Mouse (Mus musculus) gastrocnemius, postnatal 10 days (tissue): ENCODE measurements around the gene Parva. TPM values are rescaled to one million over a fixed set of nuclear protein-coding genes. Genes with fewer than 3 reads are reported as not detected.

Source experiments
- DNase-seq: peaks from one replicate; pipeline ENCODE4 v3.0.0; 2021; ENCODE audit warnings: mixed read lengths
- total RNA-seq, 2 experiments: library from RNA; stranded (reverse); gene quantifications; 2 replicates each; pipeline ENCODE4 v1.2.3; 2021

Gene Parva
- total RNA-seq, 2 experiments from 2014 or later, result 49.1 to 53.7 TPM

DNA sequence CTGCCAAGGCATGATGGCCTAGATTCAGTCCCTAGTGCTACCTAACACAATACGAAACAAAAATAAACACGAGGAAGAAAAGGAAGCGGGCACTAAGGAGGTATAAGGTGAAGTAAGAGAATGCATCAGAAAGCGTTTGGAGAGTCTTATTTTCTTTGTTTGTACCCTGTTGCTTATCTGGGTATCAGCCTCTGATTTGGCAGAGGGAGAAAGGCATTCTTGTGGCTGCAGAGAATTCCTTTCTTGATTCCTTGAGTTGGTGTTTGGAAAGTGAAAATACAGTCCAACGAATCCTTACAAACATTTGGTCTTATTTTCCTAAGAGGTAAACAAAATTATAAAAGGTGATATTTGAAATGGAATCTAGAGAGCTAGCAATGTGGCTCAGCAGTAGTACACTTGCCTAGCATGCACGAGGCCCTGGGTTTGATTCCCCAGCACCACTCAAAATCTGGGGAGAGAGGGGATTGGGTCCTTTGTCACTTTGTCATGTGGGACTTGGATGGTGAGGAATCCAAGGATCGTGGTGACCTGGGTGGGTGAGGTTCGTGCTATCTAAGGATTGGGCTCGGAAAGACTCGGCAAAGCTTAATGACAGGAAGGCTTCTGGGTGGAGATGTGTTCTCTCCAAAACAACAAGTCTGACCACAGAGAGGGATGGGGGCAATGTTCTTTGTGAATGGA, 44.9 kb downstream of the Parva start:
- DNase-seq, result no peak

- DNase-seq, result no peak
Measured at GRCm38 (mm10) chr7:112472708-112473281, 45.5 kb downstream of the Parva start.

- DNase-seq, result no peak
Measured at GRCm38 (mm10) chr7:112473649-112474435, 46.5 kb downstream of the Parva start.

DNA sequence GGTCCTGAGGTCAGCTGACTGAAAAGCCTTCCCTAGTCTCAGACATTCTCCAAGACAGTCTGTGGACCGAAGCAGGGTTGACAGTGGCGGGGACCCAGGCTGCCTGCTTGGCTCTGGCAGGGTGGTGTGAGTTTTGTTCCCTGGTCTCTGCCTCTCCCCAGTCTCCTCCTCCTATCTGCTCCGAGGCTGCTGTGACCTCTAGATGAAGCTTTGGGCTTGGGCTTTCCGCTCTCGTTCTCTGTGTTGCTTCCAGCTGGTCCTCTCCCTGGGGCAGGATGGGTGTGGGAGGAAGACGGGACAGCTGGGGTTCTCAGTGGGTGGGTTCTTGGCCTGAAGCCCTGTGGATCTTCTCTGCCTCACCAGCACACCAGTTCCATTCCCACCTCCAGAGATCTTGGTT, 51.8 kb downstream of the Parva start:
- peak; percentile 58 for DNase-seq

GRCm38 (mm10) chr7:112481031-112481430, 53.7 kb downstream of the Parva start:
- no peak for DNase-seq

- no peak for DNase-seq
Measured at GRCm38 (mm10) chr7:112482572-112482971, 55.3 kb downstream of the Parva start.

DNA sequence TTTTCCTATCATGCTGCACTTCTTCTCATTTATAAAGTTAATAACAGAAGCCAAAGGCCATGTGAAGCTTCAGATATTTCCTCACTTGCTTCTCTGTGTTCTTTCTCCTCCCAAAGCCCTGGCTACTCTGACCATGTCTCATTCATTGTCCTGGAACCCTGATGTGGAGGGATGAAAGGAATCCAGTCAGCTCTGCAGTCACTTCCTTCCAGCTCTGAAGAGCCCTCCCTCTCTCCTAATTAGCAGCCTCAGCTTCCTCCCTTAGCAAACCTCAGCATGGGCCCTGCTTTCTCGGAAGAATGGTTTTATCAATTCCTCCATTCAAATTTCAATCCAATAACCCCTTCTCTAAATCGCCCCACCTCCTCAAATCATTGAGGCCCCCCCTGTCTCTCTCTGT, 56.1 kb downstream of the Parva start:
- DNase-seq, result no peak

DNA sequence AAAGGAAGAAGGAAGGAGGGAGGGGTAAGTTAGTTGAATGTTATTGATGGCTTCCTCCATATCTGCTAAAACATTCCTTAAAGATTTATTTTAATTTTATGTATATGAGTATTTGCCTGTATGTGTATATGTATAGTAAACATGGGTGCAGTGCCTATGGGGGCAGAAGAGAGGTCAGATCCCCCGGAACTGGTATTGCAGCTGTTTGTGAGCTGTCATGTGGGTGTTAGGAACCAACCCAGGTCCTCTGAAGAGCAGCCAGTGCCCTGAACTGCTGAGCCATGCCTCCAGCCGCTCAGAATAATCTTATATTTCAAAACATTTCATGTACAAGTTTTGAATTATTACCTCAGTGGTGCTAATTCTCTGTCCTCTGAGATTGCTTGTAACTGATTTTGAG, 63.5 kb downstream of the Parva start:
- DNase-seq, result no peak

GRCm38 (mm10) chr7:112491737-112492136, 64.4 kb downstream of the Parva start:
- no peak for DNase-seq

DNA sequence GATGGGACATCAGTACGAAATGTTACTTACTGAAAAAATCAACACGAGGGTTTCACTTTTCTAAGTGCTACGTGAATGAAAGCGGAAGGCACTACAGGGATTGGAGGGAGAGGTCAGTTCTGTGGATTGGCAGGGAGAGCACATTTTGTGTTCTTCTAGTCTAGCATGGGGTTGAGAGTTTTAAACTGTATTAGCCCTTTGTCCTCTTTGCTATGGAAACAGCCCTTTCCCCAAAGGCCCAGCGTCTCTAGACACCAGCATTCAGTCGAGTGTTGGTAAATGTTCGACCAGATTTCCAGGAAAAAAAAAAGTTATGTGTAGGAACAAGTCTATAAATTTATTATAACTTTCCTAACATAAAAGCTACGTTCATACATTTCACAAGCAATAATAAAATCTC, 68.6 kb downstream of the Parva start:
- no peak for DNase-seq

GRCm38 (mm10) chr7:112496921-112497320, 69.6 kb downstream of the Parva start:
- no peak for DNase-seq

DNA sequence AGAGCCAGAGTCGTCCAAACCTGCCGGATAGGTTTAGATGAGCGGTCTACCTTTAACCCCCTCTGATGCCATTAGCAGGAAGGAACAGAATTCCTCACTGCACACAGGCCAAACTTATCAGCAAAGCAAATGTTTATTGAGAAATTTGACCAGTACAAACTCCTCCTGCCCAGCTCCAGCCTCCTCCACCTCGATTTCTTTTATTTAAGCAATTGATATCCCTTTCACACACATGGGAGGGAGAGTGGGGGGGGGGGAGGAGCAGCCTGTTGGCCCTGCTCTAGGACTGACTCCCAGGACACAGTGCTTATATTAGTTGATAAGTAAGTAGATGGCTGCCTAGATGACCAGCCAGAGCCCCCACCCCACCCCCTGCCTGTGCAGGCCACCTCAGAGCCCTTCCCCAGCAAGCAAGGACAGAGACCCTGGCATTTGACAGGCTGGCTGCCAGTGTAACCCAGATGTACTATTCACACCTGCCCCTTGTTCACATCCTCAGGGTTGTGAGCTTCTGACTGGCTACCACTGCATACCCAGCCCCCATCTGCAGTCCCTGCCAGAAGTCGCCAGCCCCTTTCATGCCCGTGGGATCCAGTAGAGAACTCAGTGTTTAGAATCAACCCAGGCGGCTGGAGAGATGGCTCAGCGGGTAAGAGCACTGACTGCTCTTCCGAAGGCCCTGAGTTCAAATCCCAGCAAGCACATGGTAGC, 71.4 kb downstream of the Parva start:
- DNase-seq, result no peak

GRCm38 (mm10) chr7:112499453-112500133, 72.3 kb downstream of the Parva start:
- DNase-seq, result no peak

DNA sequence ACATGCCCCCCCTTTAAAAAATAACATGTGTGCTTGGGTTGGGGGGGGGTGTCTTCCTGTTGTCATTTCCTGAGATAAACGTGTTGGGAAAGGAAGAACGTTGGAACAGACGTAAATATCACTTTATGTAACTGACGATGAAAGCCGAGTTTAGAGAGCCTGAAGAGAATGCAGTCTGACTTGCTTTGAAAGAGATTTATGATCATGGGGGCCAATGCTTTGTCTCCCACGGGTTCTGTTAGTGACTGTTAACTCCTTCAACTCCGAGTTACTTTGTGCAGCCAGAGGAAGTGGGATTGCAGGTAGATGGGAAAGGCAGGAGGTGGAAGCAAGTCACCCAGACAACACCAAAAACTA, 72.8 kb downstream of the Parva start:
- DNase-seq, result no peak

DNA sequence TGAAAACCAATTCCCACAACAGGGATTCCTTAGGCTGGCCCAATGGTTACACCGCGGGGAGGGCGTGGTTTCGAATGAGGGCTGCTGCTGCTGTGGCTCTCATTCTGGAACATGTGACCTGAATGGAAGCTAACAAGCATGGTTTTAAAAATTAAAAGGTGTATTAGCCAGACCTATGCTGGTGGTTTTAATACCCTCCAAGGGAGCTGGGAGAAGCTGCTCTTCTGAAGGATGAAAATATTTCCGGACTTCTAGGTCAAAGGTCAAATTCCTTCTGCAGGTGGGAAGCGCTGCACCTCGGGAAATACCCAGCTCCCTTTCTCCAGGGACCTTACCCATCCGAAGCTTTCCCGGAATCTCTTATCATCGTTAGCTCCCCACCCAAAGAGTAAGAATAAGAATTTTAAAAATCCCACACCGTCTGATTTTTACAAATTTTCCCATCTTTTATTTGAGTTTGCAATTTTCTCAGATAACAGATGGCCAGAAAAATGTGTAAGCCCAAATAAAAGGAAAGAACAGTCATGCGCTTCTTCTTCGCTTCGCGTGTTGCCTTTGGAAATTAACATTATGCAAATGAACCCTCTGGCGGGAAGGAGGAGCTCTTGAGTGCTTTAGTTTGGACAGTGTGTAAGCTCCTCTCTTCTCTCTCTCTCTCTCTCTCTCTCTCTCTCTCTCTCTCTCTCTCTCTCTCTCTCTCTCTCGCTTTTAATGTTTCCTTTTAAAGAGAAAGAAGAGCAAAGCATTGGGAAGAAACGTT, 74.9 kb downstream of the Parva start:
- no peak for DNase-seq

GRCm38 (mm10) chr7:112502845-112503244, 75.5 kb downstream of the Parva start:
- no peak for DNase-seq

GRCm38 (mm10) chr7:112503448-112503847, 76.1 kb downstream of the Parva start:
- no peak for DNase-seq

GRCm38 (mm10) chr7:112503917-112504316, 76.6 kb downstream of the Parva start:
- no peak for DNase-seq

- no peak for DNase-seq
Measured at GRCm38 (mm10) chr7:112509107-112509506, 81.8 kb downstream of the Parva start.

GRCm38 (mm10) chr7:112510336-112511048, 83.2 kb downstream of the Parva start:
- DNase-seq, result no peak

DNA sequence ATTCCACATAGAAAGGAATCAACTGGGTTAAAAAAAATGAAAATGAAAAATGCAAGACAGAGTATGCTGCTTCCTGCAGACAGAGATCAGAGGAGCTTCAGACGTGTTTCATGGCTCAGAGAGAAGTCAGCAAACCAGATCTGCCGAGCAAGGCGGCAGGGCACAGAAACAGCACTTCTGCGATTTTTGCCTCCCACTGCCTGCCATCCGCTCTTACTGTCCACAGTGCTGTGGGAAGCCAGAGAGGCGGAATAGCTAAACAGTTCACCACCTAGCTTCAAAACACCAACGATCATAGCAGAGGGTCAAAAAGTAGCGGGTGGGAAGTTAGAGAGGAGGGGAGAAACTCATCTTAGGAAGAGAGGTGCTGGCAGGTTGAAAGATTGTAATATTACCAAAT, 84.0 kb downstream of the Parva start:
- no peak for DNase-seq
